28 mouse cellular contexts compared by ENCODE assay signal in genomic region chrX:42511105-42511504, GRCm38 (mm10). TPM values are rescaled to one million over a fixed set of nuclear protein-coding genes. Genes with fewer than 3 reads are reported as not detected.
A peak's percentile ranks its signal among the peaks of the same experiment; 100 is the strongest.
DNase-seq lines count a peak whose midpoint lies in the region; ATAC-seq lines count a peak whose summit lies in the region.
"Had no signal": no experiment of that assay in that cellular context is flagged by ENCODE, and none has a peak within 500 bp of the region (broad histone marks: within the 10 kb centered on the region; RNA-seq: fewer than 3 reads in every experiment).

No protein-coding gene starts in this region.

- ATAC-seq in activated CD4-positive, CD25-positive, alpha-beta regulatory T cell, adult 4 months: peak; percentile 62
- ATAC-seq: forebrain, embryonic 13.5 days; forebrain, postnatal 0 days; hindbrain, embryonic 16.5 days had no signal

- peak; percentile 61 for DNase-seq in CD4-positive helper T cell, adult 2 months (ENCODE audit: low read depth, low spot score)
- DNase-seq in CD4-positive, CD25-positive, alpha-beta regulatory T cell, adult 2 months (ENCODE audit: low read depth, low spot score): peak; percentile 50
- DNase-seq in naive thymus-derived CD4-positive, alpha-beta T cell, adult 2 months (ENCODE audit: low read depth): peak; percentile 55
- DNase-seq in neural tube, embryonic 10.5 days (ENCODE audit: extremely low spot score, low spot score): no peak
- no peak for DNase-seq in ovary, adult 18-20 months (ENCODE audit: low spot score)
- DNase-seq: adrenal gland, postnatal 10 days; adrenal gland, postnatal 36 days; cerebellum, adult 18-20 months; cerebellum, adult 9-10 months; cerebellum, postnatal 14 days; forebrain, postnatal 0 days; gastrocnemius, adult 2 months; gastrocnemius, postnatal 14 days; heart, adult 11 months; heart, postnatal 10 days; heart, postnatal 36 days had no signal

RNA-seq across cellular contexts. Expression of gene Sh2d1a, which starts 8.9 kb away (rescaled TPM):
- 100 to 1,000 TPM; 350 to 406 TPM for polyA plus RNA-seq in activated CD4-positive, CD25-positive, alpha-beta regulatory T cell, adult 4 months (2017; shearing (Covaris generic))
- polyA plus RNA-seq: C2C12; heart, embryonic 12.5 days had no signal

RNA-seq across cellular contexts. Expression of gene Tex13c2, which starts 21.6 kb away (rescaled TPM):
- under 1 TPM in 1 of 2 experiments, not detected in 1; 0.69 TPM for polyA plus RNA-seq in activated CD4-positive, CD25-positive, alpha-beta regulatory T cell, adult 4 months (2017; shearing (Covaris generic))
- polyA plus RNA-seq: C2C12; embryonic facial prominence, embryonic 11.5 days; embryonic facial prominence, embryonic 14.5 days; forebrain, embryonic 10.5 days; forebrain, embryonic 13.5 days; forebrain, postnatal 0 days; frontal cortex, adult 2 months; heart, embryonic 12.5 days; heart, embryonic 15.5 days; hindbrain, embryonic 10.5 days; hindbrain, embryonic 16.5 days; intestine, embryonic 14.5 days had no signal

Comparison
In these comparisons a context has a peak if more than half of its experiments do, and no peak if none do; other contexts are left out.
1. DNase-seq: peak in CD4-positive helper T cell, adult 2 months (single experiment), CD4-positive, CD25-positive, alpha-beta regulatory T cell, adult 2 months (single experiment) and naive thymus-derived CD4-positive, alpha-beta T cell, adult 2 months (single experiment); none in neural tube, embryonic 10.5 days (single experiment) and ovary, adult 18-20 months (single experiment).